Mouse (Mus musculus): ENCODE data around the gene Hnf1b.

GRCm38 (mm10) chr11:83878417-83878952 is 28.6 kb downstream of the Hnf1b start:
- TF ChIP-seq MEF2A (IDR thresholded peaks at IDR 0.05; ENCODE audit: borderline replicate concordance, low read depth, low read length): peak; percentile 94
- TF ChIP-seq POLR2A (IDR thresholded peaks at IDR 0.05; ENCODE audit: low read depth, low read length): no peak
- peak; percentile 77 for TF ChIP-seq TCF12 (IDR thresholded peaks at IDR 0.05; ENCODE audit: low read depth, low read length)
- TF ChIP-seq CTCF (conservative IDR thresholded peaks at IDR 0.05 in 1 of 2, IDR thresholded peaks at IDR 0.05 in 1 of 2; ENCODE audit: low read depth in 2 of 2, low read length in 2 of 2): no peak
- no peak for TF ChIP-seq PAX5 (IDR thresholded peaks at IDR 0.05; ENCODE audit: low read length)
- TF ChIP-seq SIN3A (IDR thresholded peaks at IDR 0.05; ENCODE audit: low read length): peak; percentile 56; the same call in 1 of the 2 replicates
- no peak for TF ChIP-seq HCFC1 (IDR thresholded peaks at IDR 0.05; ENCODE audit: low read depth, low read length)
- TF ChIP-seq JUN (IDR thresholded peaks at IDR 0.05; ENCODE audit: insufficient read depth, low read depth, low read length): no peak; the same call in 1 of the 2 replicates
- TF ChIP-seq UBTF (IDR thresholded peaks at IDR 0.05; ENCODE audit: low read depth, low read length): no peak
- 0 out of 2 replicates have a peak, but pooled peaks have one; percentile 31 for TF ChIP-seq MAFK (IDR thresholded peaks at IDR 0.05; ENCODE audit: insufficient replicate concordance, low read length)
- no peak for TF ChIP-seq ELF1 (IDR thresholded peaks at IDR 0.05; ENCODE audit: low read depth, low read length)
- no peak for TF ChIP-seq MAX (IDR thresholded peaks at IDR 0.05; ENCODE audit: low read length)
- TF ChIP-seq USF2 (conservative IDR thresholded peaks at IDR 0.05; ENCODE audit: low read depth, low read length): no peak
